Mouse (Mus musculus) ES-E14 (cell line): Measurements from ENCODE around the gene Tnik. TPM values are rescaled to one million over a fixed set of nuclear protein-coding genes. Genes with fewer than 3 reads are reported as not detected.

Experiments used
- DNase-seq: peaks from one replicate; pipeline ENCODE4 v3.0.0-alpha.2; 2013; ENCODE audit warnings: low read depth, low spot score
- H3K27ac ChIP-seq: 2 replicates; pipeline ENCODE4 v1.5.1; 2012; ENCODE audit warnings: low read depth, mild to moderate bottlenecking, low read length, moderate library complexity, mixed read lengths; ENCODE audit not compliant: poor library complexity, insufficient read depth, severe bottlenecking
- H3K36me3 ChIP-seq: 2 replicates; pipeline ENCODE4 v1.6.1; 2012; ENCODE audit warnings: mild to moderate bottlenecking, low read length, moderate library complexity, mixed read lengths; ENCODE audit not compliant: control insufficient read depth, poor library complexity, insufficient read depth, severe bottlenecking
- H3K4me1 ChIP-seq, 2 experiments: fragments of 150-350 bp in 1 of 2; sonication (generic) in 1 of 2; 2 replicates each; pipeline ENCODE4 v1.6.1; 2012; ENCODE audit warnings: low read length in 2 of 2, mild to moderate bottlenecking in 1 of 2, mixed read lengths in 1 of 2; ENCODE audit not compliant: control insufficient read depth in 2 of 2, insufficient read depth in 2 of 2, poor library complexity in 1 of 2
- H3K4me3 ChIP-seq, 2 experiments: fragments of 150-350 bp in 1 of 2; sonication (generic) in 1 of 2; 2 replicates each; pipeline ENCODE4 v1.5.1; 2012; ENCODE audit warnings: low read length in 2 of 2, low read depth in 1 of 2, mild to moderate bottlenecking in 1 of 2, mixed read lengths in 1 of 2; ENCODE audit not compliant: insufficient read depth in 1 of 2, poor library complexity in 1 of 2, severe bottlenecking in 1 of 2
- H3K9ac ChIP-seq: 2 replicates; pipeline ENCODE4 v1.6.1; 2012; ENCODE audit warnings: low read depth, mild to moderate bottlenecking, low read length, mixed read lengths; ENCODE audit not compliant: poor library complexity, insufficient read depth, severe bottlenecking
- H3K9me3 ChIP-seq: fragments of 150-350 bp; sonication (generic); 2 replicates; pipeline ENCODE4 v1.6.1; 2012; ENCODE audit warnings: low read depth, mild to moderate bottlenecking, low read length; ENCODE audit not compliant: control insufficient read depth, insufficient read depth
- CHD2 ChIP-seq: IDR thresholded peaks from 2 replicates; pipeline ENCODE4 v1.6.1; 2014; ENCODE audit warnings: mild to moderate bottlenecking, low read depth, low read length, inconsistent platforms
- HCFC1 ChIP-seq: IDR thresholded peaks from 2 replicates; pipeline ENCODE4 v1.6.1; 2012; ENCODE audit warnings: low read length, inconsistent platforms, borderline replicate concordance; ENCODE audit not compliant: insufficient read depth
- MAFK ChIP-seq: IDR thresholded peaks from 2 replicates; pipeline ENCODE4 v1.6.1; 2014; ENCODE audit warnings: mild to moderate bottlenecking, low read depth, low read length, inconsistent platforms; ENCODE audit not compliant: insufficient read depth
- ZC3H11A ChIP-seq: IDR thresholded peaks from 2 replicates; pipeline ENCODE4 v1.6.1; 2012; ENCODE audit warnings: low read depth, mild to moderate bottlenecking, inconsistent platforms, low read length, borderline replicate concordance
- ZNF384 ChIP-seq: IDR thresholded peaks from 2 replicates; pipeline ENCODE4 v1.6.1; 2012; ENCODE audit warnings: low read depth, low read length, inconsistent platforms
- in situ Hi-C, 2 experiments: fragments of 600-800 bp; cut with MboI; formaldehyde crosslinking; loops; one replicate each; pipeline ENCODE4 v1.15.1; 2025; ENCODE audit warnings: low sequenced_read_pairs in 2 of 2, inconsistent platforms in 1 of 2; ENCODE audit not compliant: unreplicated experiment in 2 of 2
- total RNA-seq: library from RNA; depleted of rRNA; stranded (reverse); fragments of 300-350 nt; gene quantifications from 2 replicates; pipeline ENCODE4 v1.2.3, GENCODE M21; 2012; rRNA removed

The Tnik gene
- total RNA-seq, result 2.6 and 2.7 TPM in 2 replicates

GRCm38 (mm10) chr3:28263002-28263947, at the start of gene Tnik:
Gene Tnik, plus strand, starts transcription at chr3:28263214.
- TF ChIP-seq HCFC1, result no peak
- no peak for TF ChIP-seq ZNF384
- TF ChIP-seq MAFK, result no peak
- no peak for TF ChIP-seq ZC3H11A
- no peak for TF ChIP-seq CHD2
- Histone ChIP-seq H3K4me1 (peaks cover 7 to 14% of the 10 kb centered on the region in 2 experiments; a peak in 2 of 4 replicates), H3K27ac (no peak within 1 kb of the TSS), H3K4me3 (peak within 1 kb of the TSS; percentile 71 to 73), H3K36me3 (no peaks in the 10 kb centered on the region), H3K9ac (peak within 1 kb of the TSS; percentile 64), H3K9me3 (no peaks in the 10 kb centered on the region)
- in situ Hi-C loops, result no loop called here
- DNase-seq, result peak; percentile 28

DNA sequence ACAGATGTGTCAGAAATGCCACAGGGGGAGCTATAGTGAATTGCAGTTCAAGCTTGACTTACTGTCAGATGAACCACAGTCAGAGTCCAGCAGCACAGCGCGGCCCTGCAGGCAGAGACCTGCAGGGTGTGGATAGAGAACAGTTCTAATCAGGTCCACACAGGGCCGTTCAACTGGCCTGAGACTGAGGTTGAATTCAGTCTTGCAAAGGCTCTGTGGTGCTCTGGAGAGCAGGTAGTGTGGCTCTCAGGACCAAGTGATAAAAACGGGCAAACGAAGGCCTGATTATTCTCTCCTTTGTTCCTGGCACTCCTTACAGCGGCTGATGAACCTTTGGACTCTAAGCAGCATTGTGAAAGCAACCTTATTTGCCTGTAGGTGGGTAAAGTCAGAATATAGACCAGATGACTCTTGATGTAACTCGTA, 48.1 kb upstream of the Tnik start:
- DNase-seq, result no peak
- H3K27ac ChIP-seq, result no peak overlapping the region
- no peaks in the 10 kb centered on the region for H3K9me3 ChIP-seq
- H3K36me3 ChIP-seq, result no peaks in the 10 kb centered on the region
- H3K9ac ChIP-seq, result no peak overlapping the region
- in situ Hi-C loops, result no loop called here
- H3K4me1 ChIP-seq, result peaks cover 0 to 3% of the 10 kb centered on the region in 2 experiments; a peak in 1 of 4 replicates
- TF ChIP-seq MAFK (no peak), ZNF384 (no peak), ZC3H11A (no peak), CHD2 (no peak), HCFC1 (no peak)
- H3K4me3 ChIP-seq, result no peak overlapping the region

- Histone ChIP-seq H3K27ac (no peak overlapping the region), H3K4me1 (peaks cover 0 to 3% of the 10 kb centered on the region in 2 experiments; a peak in 1 of 4 replicates), H3K9me3 (no peaks in the 10 kb centered on the region), H3K9ac (no peak overlapping the region), H3K4me3 (no peak overlapping the region), H3K36me3 (no peaks in the 10 kb centered on the region)
- in situ Hi-C loops, result no loop called here
- DNase-seq, result peak; percentile 68
- no peak for TF ChIP-seq HCFC1
- TF ChIP-seq CHD2, result no peak
- TF ChIP-seq ZNF384, result no peak
- TF ChIP-seq MAFK, result no peak
- no peak for TF ChIP-seq ZC3H11A
Measured at GRCm38 (mm10) chr3:28217001-28217400, 46.0 kb upstream of the Tnik start.

- Histone ChIP-seq H3K4me3 (no peak overlapping the region), H3K36me3 (no peaks in the 10 kb centered on the region), H3K27ac (no peak overlapping the region), H3K9ac (no peak overlapping the region), H3K4me1 (peaks cover 0 to 3% of the 10 kb centered on the region in 2 experiments; a peak in 1 of 4 replicates), H3K9me3 (no peaks in the 10 kb centered on the region)
- no peak for DNase-seq
- TF ChIP-seq ZC3H11A (no peak), HCFC1 (no peak), MAFK (no peak), CHD2 (no peak), ZNF384 (no peak)
- in situ Hi-C loops, result no loop called here
Measured at GRCm38 (mm10) chr3:28219533-28219932, 43.5 kb upstream of the Tnik start.
